Mouse (Mus musculus): ENCODE data around the gene Fabp1.

DNA sequence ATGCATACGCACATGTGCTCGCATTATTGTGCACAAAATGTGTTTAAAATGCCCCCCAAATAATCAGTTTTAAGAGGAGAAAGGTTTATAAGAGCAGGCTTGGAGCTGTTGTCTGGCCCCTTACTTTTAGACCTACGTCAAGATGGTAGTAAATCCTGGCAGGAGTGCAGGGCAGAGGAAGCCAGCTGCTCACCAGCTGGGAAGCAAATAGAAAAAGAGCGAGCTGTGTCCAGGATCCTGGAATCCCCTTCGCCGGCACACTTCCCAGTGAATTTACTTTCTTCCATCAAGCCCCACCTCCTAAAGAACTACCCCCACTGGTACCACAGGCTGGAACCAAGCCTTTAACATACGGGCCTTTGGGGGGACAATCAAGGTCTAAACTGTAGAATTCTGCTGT is 41.2 kb downstream of the Fabp1 start:
- TF ChIP-seq CTCF (IDR thresholded peaks at IDR 0.05) (no peak), EP300 (IDR thresholded peaks at IDR 0.05; ENCODE audit: insufficient read depth, low read depth, low read length) (no peak), POLR2A (IDR thresholded peaks at IDR 0.05; ENCODE audit: insufficient read depth, low read depth, low read length) (no peak)

All from heart, adult 2 months (tissue).